Mouse (Mus musculus) forebrain, embryonic 13.5 days (tissue): ENCODE data around the gene Slc31a1. TPM values are rescaled to one million over a fixed set of nuclear protein-coding genes. Genes with fewer than 3 reads are reported as not detected.
A peak's percentile ranks its signal among the peaks of the same experiment; 100 is the strongest.

Experiments used
- ATAC-seq: fragments of 200-750 bp; cut with Nextera tagmentation; 2 replicates; pipeline ENCODE4 v1.8.0; 2017
- H3K27ac ChIP-seq: fragments of 300-500 bp; sonication (generic); 2 replicates; pipeline ENCODE4 v1.5.1; 2015; ENCODE audit warnings: inconsistent platforms, mild to moderate bottlenecking, moderate library complexity
- H3K27me3 ChIP-seq: fragments of 300-500 bp; sonication (generic); 2 replicates; pipeline ENCODE4 v1.6.1; 2015; ENCODE audit warnings: mild to moderate bottlenecking, inconsistent platforms
- H3K36me3 ChIP-seq: fragments of 300-500 bp; sonication (generic); 2 replicates; pipeline ENCODE4 v1.6.1; 2015; ENCODE audit warnings: mild to moderate bottlenecking, inconsistent platforms; ENCODE audit not compliant: poor library complexity, severe bottlenecking
- H3K4me1 ChIP-seq: fragments of 300-500 bp; sonication (generic); 2 replicates; pipeline ENCODE4 v1.6.1; 2015; ENCODE audit warnings: inconsistent platforms
- H3K4me2 ChIP-seq: fragments of 300-500 bp; sonication (generic); 2 replicates; pipeline ENCODE4 v1.6.1; 2015; ENCODE audit warnings: inconsistent platforms, mild to moderate bottlenecking, moderate library complexity
- H3K4me3 ChIP-seq: fragments of 300-500 bp; sonication (generic); 2 replicates; pipeline ENCODE4 v1.5.1; 2015; ENCODE audit warnings: mild to moderate bottlenecking, inconsistent platforms
- H3K9ac ChIP-seq: fragments of 300-500 bp; sonication (generic); 2 replicates; pipeline ENCODE4 v1.6.1; 2015; ENCODE audit warnings: mild to moderate bottlenecking, inconsistent platforms
- H3K9me3 ChIP-seq: fragments of 300-500 bp; sonication (generic); replicated peaks from 2 replicates; pipeline ENCODE4 v1.6.1; 2016; ENCODE audit warnings: inconsistent platforms
- WGBS: fragments of 180-500 bp; shearing (Covaris S2); methylation state at CpG from one replicate; pipeline ENCODE4 v1.1.7; 2015; 5-methylcytosine and 5-hydroxymethylcytosine counted together
- polyA plus RNA-seq: library from polyadenylated mRNA; unstranded; fragments of >200 nt; fragmentation: Nextera tagmentation; extraction: Ambion mirVana; gene quantifications from 2 replicates; pipeline ENCODE4 v1.2.1, GENCODE M21; 2015

Slc31a1 gene
- polyA plus RNA-seq, 1 experiment from 2014 or later: 38.2 TPM

GRCm38 (mm10) chr4:62345827-62346226 lies 14.7 kb upstream of the Slc31a1 start:
- no peaks in the 10 kb centered on the region; the same call in 1 of the 2 replicates for H3K9me3 ChIP-seq
- no peaks in the 10 kb centered on the region for H3K27me3 ChIP-seq
- H3K4me3 ChIP-seq: no peak overlapping the region
- 86% methylated on average over 4 of the region's 4 CpGs for WGBS
- H3K9ac ChIP-seq: no peak overlapping the region
- H3K36me3 ChIP-seq: peaks cover 38% of the 10 kb centered on the region
- ATAC-seq: no peak
- H3K27ac ChIP-seq: no peak overlapping the region
- H3K4me2 ChIP-seq: no peak overlapping the region
- H3K4me1 ChIP-seq: no peaks in the 10 kb centered on the region

DNA sequence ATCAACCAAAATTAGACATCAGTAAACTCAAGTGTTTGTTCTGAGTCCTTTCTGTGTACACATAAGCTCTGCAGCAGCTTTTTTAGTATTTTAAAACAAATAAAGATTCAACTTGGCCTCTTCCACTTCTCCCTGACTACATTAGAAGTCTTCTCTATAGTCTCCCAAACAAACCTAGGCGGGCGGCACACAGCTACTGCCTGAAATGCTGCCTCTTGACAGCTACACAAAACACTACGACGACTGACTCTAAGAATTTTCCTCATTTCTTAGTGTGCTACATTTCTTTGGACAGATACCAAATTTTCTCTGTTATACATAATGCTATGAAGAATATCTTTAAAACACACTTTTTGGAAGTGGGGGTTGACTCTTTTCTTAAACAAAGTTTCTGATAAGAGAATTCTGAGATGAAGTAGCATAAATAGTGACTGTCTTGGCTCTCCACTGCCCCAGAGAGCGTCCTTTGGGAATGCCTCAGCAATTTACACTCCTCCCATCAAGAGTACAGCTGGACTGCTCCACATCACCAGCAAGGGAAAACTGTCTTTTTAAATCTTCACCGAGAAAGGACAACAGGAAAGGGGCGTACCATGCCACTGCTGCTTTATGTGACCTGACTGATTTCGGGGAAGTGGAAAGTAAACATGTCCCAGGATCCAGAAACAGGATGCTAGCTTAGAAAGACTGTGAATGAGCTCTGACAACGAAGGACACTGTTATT lies 12.8 kb upstream of the Slc31a1 start:
- no peaks in the 10 kb centered on the region; the same call in 1 of the 2 replicates for H3K9me3 ChIP-seq
- no peak overlapping the region for H3K9ac ChIP-seq
- H3K27ac ChIP-seq: no peak overlapping the region
- no peaks in the 10 kb centered on the region for H3K27me3 ChIP-seq
- H3K4me2 ChIP-seq: no peak overlapping the region
- peaks cover 51% of the 10 kb centered on the region for H3K36me3 ChIP-seq
- WGBS: 82% methylated on average over 9 of the region's 9 CpGs
- no peaks in the 10 kb centered on the region for H3K4me1 ChIP-seq
- no peak for ATAC-seq
- H3K4me3 ChIP-seq: no peak overlapping the region

DNA sequence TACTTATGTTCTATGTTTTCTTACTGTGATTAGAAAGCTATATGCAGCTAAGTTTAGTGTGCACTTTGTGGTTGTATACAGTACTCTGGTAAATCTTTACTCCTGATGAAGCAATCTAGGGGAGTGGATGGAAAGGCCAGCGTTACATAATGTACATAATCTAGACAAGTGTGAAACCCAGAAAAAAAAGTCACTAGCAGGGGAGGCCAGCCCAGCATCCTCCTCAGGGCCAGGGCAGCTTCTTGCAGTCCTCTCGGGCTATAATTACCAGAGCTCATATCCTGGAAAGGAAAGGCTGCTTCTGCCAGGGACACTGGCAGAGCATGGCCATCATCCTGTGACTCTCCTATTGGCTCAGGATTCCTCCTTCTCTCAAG lies 12.2 kb upstream of the Slc31a1 start:
- peaks cover 51% of the 10 kb centered on the region for H3K36me3 ChIP-seq
- ATAC-seq: no peak
- no peak overlapping the region for H3K9ac ChIP-seq
- H3K9me3 ChIP-seq: no peaks in the 10 kb centered on the region; the same call in 1 of the 2 replicates
- H3K4me3 ChIP-seq: no peak overlapping the region
- no peaks in the 10 kb centered on the region for H3K27me3 ChIP-seq
- H3K27ac ChIP-seq: no peak overlapping the region
- H3K4me1 ChIP-seq: no peaks in the 10 kb centered on the region
- H3K4me2 ChIP-seq: no peak overlapping the region
- WGBS: 91% methylated on average over 2 of the region's 2 CpGs

GRCm38 (mm10) chr4:62349371-62349770 lies 11.2 kb upstream of the Slc31a1 start:
- Histone ChIP-seq H3K9ac (no peak overlapping the region), H3K27me3 (no peaks in the 10 kb centered on the region), H3K36me3 (peaks cover 44% of the 10 kb centered on the region), H3K4me3 (no peak overlapping the region), H3K4me1 (no peaks in the 10 kb centered on the region), H3K4me2 (no peak overlapping the region), H3K9me3 (no peaks in the 10 kb centered on the region), H3K27ac (no peak overlapping the region)
- no peak for ATAC-seq
- WGBS: 95% methylated on average over 2 of the region's 2 CpGs

GRCm38 (mm10) chr4:62357631-62358148 lies 2.8 kb upstream of the Slc31a1 start:
- H3K36me3 ChIP-seq: no peaks in the 10 kb centered on the region
- H3K27me3 ChIP-seq: no peaks in the 10 kb centered on the region
- no peak overlapping the region for H3K9ac ChIP-seq
- no peak overlapping the region for H3K4me2 ChIP-seq
- no peak for ATAC-seq
- no peak overlapping the region for H3K4me3 ChIP-seq
- no peaks in the 10 kb centered on the region for H3K9me3 ChIP-seq
- H3K27ac ChIP-seq: no peak overlapping the region
- 84% methylated on average over 1 of the region's 1 CpGs for WGBS
- peaks cover 28% of the 10 kb centered on the region for H3K4me1 ChIP-seq

DNA sequence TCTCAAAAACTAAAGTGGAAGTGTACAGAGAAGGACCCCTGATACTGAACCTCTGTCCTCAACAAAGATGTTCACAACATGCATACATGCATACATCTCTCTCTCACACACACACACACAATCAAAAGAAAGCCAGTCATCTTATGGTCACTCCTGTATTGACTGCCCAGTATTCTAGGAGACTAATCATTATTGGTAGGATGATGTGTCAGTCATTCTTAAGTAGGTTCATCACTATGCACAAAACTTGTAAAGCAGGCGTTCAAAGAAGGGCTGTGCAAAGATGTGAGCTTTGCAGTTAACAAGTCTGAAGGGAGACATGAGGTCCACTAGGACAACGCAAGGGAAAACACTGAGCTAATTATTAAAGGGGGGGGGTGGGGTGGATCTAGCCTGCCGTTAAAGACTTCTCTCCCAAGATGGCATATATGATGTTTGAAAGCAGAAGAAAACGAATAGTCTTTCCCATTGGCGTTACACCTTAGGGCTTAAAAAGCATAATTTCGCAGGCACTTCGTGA lies 1.2 kb upstream of the Slc31a1 start:
- peak overlapping the region; percentile 79 for H3K4me2 ChIP-seq
- ATAC-seq: no peak
- 52% methylated on average over 7 of the region's 7 CpGs for WGBS
- H3K36me3 ChIP-seq: no peaks in the 10 kb centered on the region
- peak overlapping the region; percentile 80 for H3K9ac ChIP-seq
- H3K9me3 ChIP-seq: no peaks in the 10 kb centered on the region
- H3K27ac ChIP-seq: no peak overlapping the region
- H3K27me3 ChIP-seq: no peaks in the 10 kb centered on the region
- peak overlapping the region; percentile 76 for H3K4me3 ChIP-seq
- peaks cover 28% of the 10 kb centered on the region for H3K4me1 ChIP-seq

DNA sequence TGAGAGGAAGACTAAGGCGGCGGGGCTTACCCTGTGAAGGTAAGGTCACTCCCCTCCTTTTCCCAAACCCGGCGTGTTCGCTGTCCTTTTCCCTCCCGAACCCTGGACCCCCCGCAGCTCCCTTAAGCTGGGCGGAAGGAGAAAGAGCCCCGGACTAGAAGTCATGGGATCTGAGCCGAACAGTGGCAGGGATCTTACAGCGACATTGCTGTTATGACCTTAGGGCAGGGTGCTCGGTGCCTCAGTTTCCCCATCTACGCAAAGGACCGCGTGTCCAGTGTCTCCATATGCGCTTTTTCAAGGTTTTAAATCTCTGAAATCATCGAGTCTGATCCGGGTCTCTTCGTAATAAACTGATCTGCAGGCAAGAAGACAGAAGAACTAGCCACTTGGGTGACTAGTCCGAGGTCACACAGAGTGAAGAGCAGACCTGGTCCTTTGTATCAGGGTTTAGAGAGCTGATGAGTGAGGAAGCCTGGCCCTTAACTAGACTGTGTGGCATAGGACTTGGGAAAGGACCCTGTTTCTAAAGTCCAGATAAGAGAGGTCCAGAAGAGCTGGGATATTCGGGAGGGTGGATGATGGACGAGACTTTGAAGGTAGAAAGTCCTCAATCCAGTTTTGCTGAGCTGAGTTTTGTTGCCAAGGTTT lies 403 bp downstream of the Slc31a1 start:
- H3K4me2 ChIP-seq: peak overlapping the region; percentile 79
- H3K4me1 ChIP-seq: peaks cover 28% of the 10 kb centered on the region
- peak; percentile 4; the same call in 1 of the 2 replicates for ATAC-seq
- no peaks in the 10 kb centered on the region for H3K9me3 ChIP-seq
- whole genome bisulfite sequencing: under 1% methylated on average over 22 of the region's 22 CpGs
- peak overlapping the region; percentile 14; the same call in 1 of the 2 replicates for H3K27ac ChIP-seq
- no peaks in the 10 kb centered on the region for H3K27me3 ChIP-seq
- peak overlapping the region; percentile 78 for H3K9ac ChIP-seq
- H3K36me3 ChIP-seq: no peaks in the 10 kb centered on the region
- H3K4me3 ChIP-seq: peak overlapping the region; percentile 76

- peak overlapping the region; percentile 78 for H3K9ac ChIP-seq
- WGBS: 52% methylated on average over 6 of the region's 6 CpGs
Observed at GRCm38 (mm10) chr4:62361571-62361970, 1.0 kb downstream of the Slc31a1 start.

DNA sequence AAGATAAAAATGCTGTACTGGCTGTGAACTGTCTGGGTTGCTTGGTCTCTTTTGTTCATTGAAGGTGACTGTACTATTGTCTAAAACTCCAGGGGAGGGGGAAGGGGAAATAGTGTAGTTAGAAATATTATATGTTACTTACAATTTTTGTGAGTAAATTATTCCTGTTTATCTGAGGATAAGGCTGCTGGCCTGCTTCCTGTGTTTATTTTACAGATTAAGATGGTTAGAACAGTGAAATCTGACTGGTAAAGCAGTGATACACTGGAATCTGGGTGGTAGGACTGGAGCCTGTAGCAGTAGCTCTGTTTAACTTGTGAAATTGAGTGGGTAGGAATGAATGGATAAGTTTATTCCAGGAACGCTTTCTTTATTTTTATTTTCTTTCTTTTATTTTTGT lies 1.5 kb downstream of the Slc31a1 start:
- peaks cover 28% of the 10 kb centered on the region for H3K4me1 ChIP-seq
- H3K9me3 ChIP-seq: no peaks in the 10 kb centered on the region
- H3K36me3 ChIP-seq: no peaks in the 10 kb centered on the region
- H3K4me2 ChIP-seq: peak overlapping the region; percentile 79
- WGBS: 100% methylated on average over 1 of the region's 1 CpGs
- H3K27ac ChIP-seq: no peak overlapping the region
- H3K27me3 ChIP-seq: no peaks in the 10 kb centered on the region
- ATAC-seq: no peak
- H3K4me3 ChIP-seq: peak overlapping the region; percentile 76
- H3K9ac ChIP-seq: peak overlapping the region; percentile 78; the same call in 1 of the 2 replicates

More at GRCm38 (mm10) chr4:62361571-62361970, 1.0 kb downstream of the Slc31a1 start:
- Histone ChIP-seq H3K9me3 (no peaks in the 10 kb centered on the region), H3K4me2 (peak overlapping the region; percentile 79), H3K4me1 (peaks cover 28% of the 10 kb centered on the region), H3K36me3 (no peaks in the 10 kb centered on the region), H3K27ac (no peak overlapping the region), H3K27me3 (no peaks in the 10 kb centered on the region), H3K4me3 (peak overlapping the region; percentile 76)
- ATAC-seq: no peak

DNA sequence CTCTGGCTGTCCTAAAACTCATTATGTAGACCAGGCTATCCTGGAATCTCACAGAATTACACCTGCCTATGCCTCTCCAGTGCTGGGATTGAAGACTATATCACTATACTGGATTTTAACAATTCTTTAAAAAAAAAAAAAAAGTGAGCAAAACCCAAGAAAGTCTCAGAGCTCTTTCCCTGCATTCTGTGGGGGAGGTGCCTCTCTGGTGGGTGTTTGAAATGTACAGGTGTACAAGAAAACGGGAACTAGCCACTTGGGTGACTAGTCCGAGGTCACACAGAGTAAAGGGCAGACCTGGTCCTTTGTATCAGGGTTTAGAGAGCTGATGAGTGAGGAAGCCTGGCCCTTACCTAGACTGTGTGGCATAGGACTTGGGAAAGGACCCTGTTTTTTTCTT lies 1.9 kb downstream of the Slc31a1 start:
- no peaks in the 10 kb centered on the region for H3K27me3 ChIP-seq
- ATAC-seq: no peak
- peaks cover 28% of the 10 kb centered on the region for H3K4me1 ChIP-seq
- 86% methylated on average over 2 of the region's 2 CpGs for WGBS
- H3K36me3 ChIP-seq: no peaks in the 10 kb centered on the region
- no peak overlapping the region for H3K9ac ChIP-seq
- no peak overlapping the region for H3K4me3 ChIP-seq
- no peak overlapping the region for H3K4me2 ChIP-seq
- no peak overlapping the region for H3K27ac ChIP-seq
- H3K9me3 ChIP-seq: no peaks in the 10 kb centered on the region

DNA sequence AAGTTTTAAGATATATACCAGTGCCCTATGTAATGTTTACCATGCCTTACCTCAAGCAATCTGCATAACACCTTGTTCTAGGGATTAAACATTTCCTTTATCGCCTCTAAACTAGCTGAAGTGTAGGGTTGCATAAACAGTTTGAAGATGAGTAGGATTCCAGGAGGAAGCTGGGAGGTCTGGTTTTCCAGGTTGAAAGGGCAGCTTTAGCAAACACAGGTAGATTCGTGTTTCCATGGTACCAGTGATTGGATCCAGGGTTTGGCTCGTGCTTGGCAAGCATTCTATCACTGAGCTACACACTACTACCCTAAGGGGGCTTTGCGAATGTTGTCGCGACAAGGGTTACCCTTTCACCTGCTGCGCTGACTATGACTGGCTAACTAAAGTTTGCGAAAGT lies 3.8 kb downstream of the Slc31a1 start:
- no peaks in the 10 kb centered on the region for H3K36me3 ChIP-seq
- H3K27me3 ChIP-seq: no peaks in the 10 kb centered on the region
- WGBS: 91% methylated on average over 8 of the region's 8 CpGs
- no peak overlapping the region for H3K27ac ChIP-seq
- no peak for ATAC-seq
- H3K9me3 ChIP-seq: no peaks in the 10 kb centered on the region
- H3K4me3 ChIP-seq: no peak overlapping the region
- H3K9ac ChIP-seq: no peak overlapping the region
- no peak overlapping the region for H3K4me2 ChIP-seq
- peaks cover 21% of the 10 kb centered on the region for H3K4me1 ChIP-seq

DNA sequence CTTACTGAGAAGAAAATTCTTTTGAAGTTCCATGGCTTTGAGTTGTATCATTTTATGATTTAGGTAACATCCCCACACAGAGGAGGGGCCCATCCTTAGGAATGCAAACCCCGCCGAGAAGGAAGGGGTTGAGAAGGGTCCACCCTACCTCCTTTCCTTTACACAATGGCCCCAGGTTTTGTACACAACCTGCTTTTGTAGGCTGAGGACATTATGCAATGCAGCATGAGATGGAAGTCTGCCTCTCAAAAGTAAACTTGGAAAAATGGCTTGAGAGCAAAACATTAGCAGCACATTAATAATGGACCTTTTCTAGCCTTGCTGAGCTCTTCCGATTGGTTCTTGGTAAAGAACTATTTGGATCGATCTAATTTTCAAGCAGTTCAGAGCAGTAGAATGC lies 5.8 kb downstream of the Slc31a1 start:
- H3K9me3 ChIP-seq: no peaks in the 10 kb centered on the region
- no peaks in the 10 kb centered on the region for H3K27me3 ChIP-seq
- H3K4me3 ChIP-seq: no peak overlapping the region
- H3K27ac ChIP-seq: no peak overlapping the region
- H3K36me3 ChIP-seq: no peaks in the 10 kb centered on the region
- peaks cover 12% of the 10 kb centered on the region for H3K4me1 ChIP-seq
- ATAC-seq: no peak
- no peak overlapping the region for H3K9ac ChIP-seq
- 80% methylated on average over 4 of the region's 4 CpGs for WGBS
- no peak overlapping the region for H3K4me2 ChIP-seq
